Mouse (Mus musculus) liver, adult 2 months (tissue): Measurements from ENCODE around the gene Pold2.

Source experiments
- CTCF ChIP-seq: fragments of 200-500 bp; IDR thresholded peaks from 2 replicates; pipeline ENCODE4 v1.5.1; 2011; ENCODE audit warnings: low read depth, low read length, control low read depth
- POLR2A ChIP-seq: fragments of 200-500 bp; IDR thresholded peaks from 2 replicates; pipeline ENCODE4 v1.6.1; 2011; ENCODE audit warnings: low read length, control low read depth; ENCODE audit not compliant: insufficient read depth; ENCODE audit errors: extremely low read depth

- TF ChIP-seq CTCF (no peak), POLR2A (no peak)
Measured at GRCm38 (mm10) chr11:5825432-5825831, 52.7 kb downstream of the Pold2 start.
